Mouse (Mus musculus) spleen, adult 12 weeks (tissue): ENCODE results near the gene Gm7145.
"Not testable (repeated sequence)": the region's sequence is repeated elsewhere in the genome, so short reads cannot be mapped to it uniquely, and the experiment has no call there.

Experiments
- DNase-seq: peaks from one replicate; pipeline ENCODE4 v3.0.0; 2022; ENCODE audit warnings: low spot score

Gene Gm7145

DNA sequence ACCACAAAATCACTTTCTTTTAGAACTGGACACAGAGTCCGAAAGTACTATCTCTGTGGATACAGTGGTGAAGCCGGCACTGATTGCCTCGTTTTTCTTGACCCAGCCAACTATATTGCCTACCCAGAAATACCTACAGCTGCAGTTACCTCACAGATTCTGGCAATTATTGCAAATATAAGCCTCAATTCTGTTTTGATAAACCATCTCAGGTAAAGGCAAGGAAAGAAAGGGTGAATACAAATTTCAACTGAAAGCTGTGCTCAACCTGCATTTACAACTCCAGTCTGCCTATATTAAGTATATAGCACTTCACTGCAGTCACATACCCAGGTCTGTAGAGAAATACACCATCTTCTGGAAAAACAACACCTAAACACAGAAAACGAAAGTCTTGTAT is at the start of gene Gm7145:
Gene Gm7145 (plus strand): TSS at position 301 of the 400 bp plus-strand sequence.
- DNase-seq = no peak

DNA sequence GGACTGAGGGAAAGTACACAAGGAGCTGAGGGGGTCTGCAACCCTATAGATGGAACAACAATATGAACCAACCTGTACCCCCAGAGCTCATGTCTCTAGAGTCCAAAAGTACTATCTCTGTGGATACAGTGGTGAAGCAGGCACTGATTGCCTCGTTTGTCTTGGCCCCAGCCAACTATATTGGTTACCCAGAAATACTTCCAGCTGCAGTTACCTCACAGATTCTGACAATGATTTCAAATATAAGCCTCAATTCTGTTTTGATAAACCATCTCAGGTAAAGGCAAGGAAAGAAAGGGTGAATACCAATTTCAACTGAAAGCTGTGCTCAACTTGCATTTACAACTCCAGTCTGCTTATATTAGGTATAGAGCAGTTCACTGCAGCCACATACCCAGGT is 38.0 kb upstream of the Gm7145 start, which contains the start of gene Gm28168:
Gene Gm28168 (plus strand): TSS at position 301 of the 400 bp plus-strand sequence.
- not testable (repeated sequence) for DNase-seq

DNA sequence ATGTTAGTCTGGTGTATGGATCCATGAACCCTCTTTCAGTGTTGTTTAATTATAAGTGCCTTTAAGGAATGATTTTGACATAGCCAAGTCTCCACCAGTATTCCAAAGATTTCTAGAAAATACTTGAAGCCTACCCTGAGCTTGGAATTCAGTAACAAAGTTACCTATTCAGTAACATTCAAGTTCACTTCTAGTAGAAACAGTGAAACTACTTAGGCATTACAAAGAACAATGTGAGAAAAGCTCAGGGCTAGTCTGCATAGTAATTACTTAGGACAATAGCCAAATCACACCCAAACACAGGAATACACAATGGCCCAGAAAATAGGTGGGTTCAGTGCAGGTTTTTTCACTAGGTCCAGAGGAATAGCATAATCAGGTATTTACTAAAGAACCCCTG is 38.1 kb downstream of the Gm7145 start:
- DNase-seq = not testable (repeated sequence)

DNA sequence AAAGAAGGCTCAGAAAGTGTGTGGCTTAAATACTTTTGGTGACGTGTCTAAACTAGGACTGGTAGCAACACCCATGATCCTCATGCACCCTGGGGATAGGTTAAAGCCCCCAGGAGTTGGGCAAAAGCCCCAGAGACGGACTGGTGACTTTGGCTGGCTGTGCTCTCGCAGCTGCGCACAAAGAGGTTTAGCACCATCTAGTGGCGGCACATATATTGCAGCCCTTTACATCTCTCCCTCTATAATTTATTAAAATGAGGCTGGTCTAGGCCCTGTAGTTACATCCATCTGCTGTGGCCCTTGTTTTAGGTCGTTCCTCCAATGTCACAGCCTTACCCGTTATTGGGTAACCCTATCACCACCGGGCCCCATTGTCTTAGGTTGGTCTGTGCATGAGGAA is 47.0 kb downstream of the Gm7145 start:
- not testable (repeated sequence) for DNase-seq
